Mouse (Mus musculus): ENCODE results near the gene Apbb1ip. TPM values are rescaled to one million over a fixed set of nuclear protein-coding genes. Genes with fewer than 3 reads are reported as not detected.

Apbb1ip gene
- polyA plus RNA-seq, 1 experiment from 2014 or later, result 1.5 TPM

DNA sequence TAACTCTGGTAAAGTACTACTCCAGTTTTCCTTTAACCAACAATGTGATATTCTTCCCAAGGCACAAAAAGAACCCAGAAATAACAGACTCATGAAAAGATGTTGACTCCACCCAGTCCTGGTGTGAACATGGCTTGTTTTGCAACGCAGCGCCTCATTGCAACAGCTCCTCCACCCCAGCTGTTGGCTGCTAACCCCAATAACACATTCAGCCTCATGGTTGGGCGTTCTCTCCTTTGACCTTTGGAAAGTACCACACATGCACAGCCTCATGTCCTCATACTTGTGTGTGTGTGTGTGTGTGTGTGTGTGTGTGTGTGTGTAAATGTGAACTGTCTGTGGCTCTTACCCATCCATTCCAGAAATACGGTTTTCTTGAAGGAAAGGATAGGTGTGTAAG lies 37.0 kb downstream of the Apbb1ip start:
- DNase-seq (ENCODE audit: low spot score) (no peak), ATAC-seq (replicated peaks; ENCODE audit: insufficient number of reproducible peaks, low FRiP score, low TSS enrichment, low read depth) (no peak)
- H3K27me3 ChIP-seq (ENCODE audit: control insufficient read depth, insufficient read depth, low read length), result no peaks in the 10 kb centered on the region
- H3K9me3 ChIP-seq (replicated peaks; ENCODE audit: control insufficient read depth, low read length), result no peaks in the 10 kb centered on the region
- H3K9ac ChIP-seq (replicated peaks; ENCODE audit: low read length), result no peak overlapping the region
- H3K4me1 ChIP-seq (ENCODE audit: control insufficient read depth, insufficient read depth, low read length), result no peaks in the 10 kb centered on the region
- H3K4me2 ChIP-seq (ENCODE audit: low read depth, low read length), result no peak overlapping the region
- 87% methylated on average over 4 of the region's 4 CpGs for WGBS
- H3K36me3 ChIP-seq (replicated peaks; ENCODE audit: control insufficient read depth, insufficient read depth, low read depth, low read length), result no peaks in the 10 kb centered on the region
- H3K4me3 ChIP-seq (ENCODE audit: low read depth, low read length), result no peak overlapping the region
- no peak overlapping the region for H3K27ac ChIP-seq (replicated peaks; ENCODE audit: low read depth, low read length)

DNA sequence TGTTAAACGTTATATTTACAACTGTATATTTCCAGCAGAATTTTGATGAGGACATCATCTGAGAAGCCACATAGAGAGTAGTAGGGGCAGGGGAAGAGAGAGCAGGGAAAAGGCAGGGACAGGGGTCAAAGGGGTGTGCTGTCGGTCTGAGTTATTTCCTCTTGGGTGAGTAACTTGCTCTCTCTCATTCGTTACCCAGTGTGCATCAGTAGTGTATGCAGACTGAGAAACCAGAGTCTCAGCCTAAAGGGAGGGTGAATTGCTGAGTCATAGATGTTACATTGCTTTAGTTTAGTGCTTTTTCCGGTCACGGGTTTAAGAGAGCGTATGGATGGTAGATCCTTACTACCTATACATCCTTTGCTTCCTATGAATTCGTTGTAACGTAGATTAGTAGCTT lies 37.6 kb downstream of the Apbb1ip start:
- Histone ChIP-seq H3K4me3 (ENCODE audit: low read depth, low read length) (no peak overlapping the region), H3K9ac (replicated peaks; ENCODE audit: low read length) (no peak overlapping the region), H3K36me3 (replicated peaks; ENCODE audit: control insufficient read depth, insufficient read depth, low read depth, low read length) (no peaks in the 10 kb centered on the region), H3K27ac (replicated peaks; ENCODE audit: low read depth, low read length) (no peak overlapping the region), H3K4me1 (ENCODE audit: control insufficient read depth, insufficient read depth, low read length) (no peaks in the 10 kb centered on the region), H3K9me3 (replicated peaks; ENCODE audit: control insufficient read depth, low read length) (no peaks in the 10 kb centered on the region), H3K4me2 (ENCODE audit: low read depth, low read length) (no peak overlapping the region), H3K27me3 (ENCODE audit: control insufficient read depth, insufficient read depth, low read length) (no peaks in the 10 kb centered on the region)
- WGBS, result 85% methylated on average over 8 of the region's 8 CpGs
- DNase-seq (ENCODE audit: low spot score) (no peak), ATAC-seq (replicated peaks; ENCODE audit: insufficient number of reproducible peaks, low FRiP score, low TSS enrichment, low read depth) (no peak)

DNA sequence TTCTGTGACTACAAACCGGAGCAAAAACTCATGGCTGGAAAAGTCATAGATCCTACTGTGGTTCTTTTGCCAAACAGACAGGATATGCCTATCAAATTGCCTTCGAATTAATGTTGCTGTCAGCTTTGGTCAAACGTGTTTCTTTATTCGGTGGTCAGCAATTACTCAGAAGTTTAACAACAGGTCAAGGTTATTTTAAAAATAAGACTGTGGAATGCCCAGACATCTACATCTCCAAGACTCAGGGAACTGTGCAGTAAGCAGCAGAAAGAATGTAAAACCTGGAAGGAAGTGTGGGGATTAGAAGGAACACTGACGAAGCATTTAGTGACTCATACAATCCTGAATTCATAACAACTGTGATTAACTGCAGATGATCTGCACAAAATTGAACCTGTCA lies 40.0 kb downstream of the Apbb1ip start:
- Histone ChIP-seq H3K4me3 (ENCODE audit: low read depth, low read length) (no peak overlapping the region), H3K4me2 (ENCODE audit: low read depth, low read length) (no peak overlapping the region), H3K9ac (replicated peaks; ENCODE audit: low read length) (no peak overlapping the region), H3K27me3 (ENCODE audit: control insufficient read depth, insufficient read depth, low read length) (no peaks in the 10 kb centered on the region), H3K9me3 (replicated peaks; ENCODE audit: control insufficient read depth, low read length) (no peaks in the 10 kb centered on the region), H3K27ac (replicated peaks; ENCODE audit: low read depth, low read length) (no peak overlapping the region), H3K4me1 (ENCODE audit: control insufficient read depth, insufficient read depth, low read length) (no peaks in the 10 kb centered on the region), H3K36me3 (replicated peaks; ENCODE audit: control insufficient read depth, insufficient read depth, low read depth, low read length) (no peaks in the 10 kb centered on the region)
- ATAC-seq (replicated peaks; ENCODE audit: insufficient number of reproducible peaks, low FRiP score, low TSS enrichment, low read depth), result no peak
- WGBS, result 66% methylated on average over 5 of the region's 5 CpGs
- DNase-seq (ENCODE audit: low spot score), result no peak

DNA sequence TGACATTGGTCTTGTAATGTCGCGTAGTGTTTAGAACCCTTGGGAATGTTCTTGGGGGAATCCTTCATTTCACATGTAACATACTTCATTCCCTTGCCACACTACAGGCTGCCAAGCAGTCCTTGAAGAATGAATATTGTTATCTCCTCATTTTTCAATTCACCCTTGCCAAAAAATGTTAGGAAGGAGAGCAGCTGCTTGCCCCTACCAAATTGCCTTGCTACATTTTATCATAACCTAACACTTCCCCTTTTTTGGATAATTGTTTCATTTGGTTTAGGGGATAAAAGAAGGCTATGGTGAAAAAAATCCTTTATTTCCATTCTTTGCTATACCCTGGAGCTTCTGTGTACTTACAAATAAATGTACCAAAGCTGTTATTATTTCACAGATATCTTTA lies 41.8 kb downstream of the Apbb1ip start:
- WGBS, result 97% methylated on average over 2 of the region's 2 CpGs
- H3K4me3 ChIP-seq (ENCODE audit: low read depth, low read length), result no peak overlapping the region
- no peak overlapping the region for H3K27ac ChIP-seq (replicated peaks; ENCODE audit: low read depth, low read length)
- no peaks in the 10 kb centered on the region for H3K4me1 ChIP-seq (ENCODE audit: control insufficient read depth, insufficient read depth, low read length)
- H3K4me2 ChIP-seq (ENCODE audit: low read depth, low read length), result no peak overlapping the region
- H3K36me3 ChIP-seq (replicated peaks; ENCODE audit: control insufficient read depth, insufficient read depth, low read depth, low read length), result no peaks in the 10 kb centered on the region
- H3K9me3 ChIP-seq (replicated peaks; ENCODE audit: control insufficient read depth, low read length), result no peaks in the 10 kb centered on the region
- ATAC-seq (replicated peaks; ENCODE audit: insufficient number of reproducible peaks, low FRiP score, low TSS enrichment, low read depth) (no peak), DNase-seq (ENCODE audit: low spot score) (no peak)
- no peaks in the 10 kb centered on the region for H3K27me3 ChIP-seq (ENCODE audit: control insufficient read depth, insufficient read depth, low read length)
- no peak overlapping the region for H3K9ac ChIP-seq (replicated peaks; ENCODE audit: low read length)

DNA sequence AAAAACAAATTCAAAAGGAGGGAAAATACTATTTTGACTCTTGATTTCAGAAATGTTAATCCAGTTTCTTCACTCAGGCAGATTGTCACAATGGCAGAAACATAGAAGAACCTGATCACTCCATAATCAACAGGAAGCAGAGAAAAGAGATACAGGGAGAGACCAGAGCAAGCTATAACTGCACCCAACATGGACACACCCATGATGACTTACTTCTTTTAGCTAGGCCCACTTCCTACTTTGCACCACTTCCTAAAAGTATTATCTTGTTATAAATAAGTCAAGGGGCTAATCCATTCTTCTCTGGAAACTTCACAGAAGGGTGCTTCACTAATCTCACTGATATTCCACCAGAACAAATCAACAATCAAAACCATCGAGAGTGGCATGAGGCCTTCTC lies 42.3 kb downstream of the Apbb1ip start:
- H3K27ac ChIP-seq (replicated peaks; ENCODE audit: low read depth, low read length), result no peak overlapping the region

DNA sequence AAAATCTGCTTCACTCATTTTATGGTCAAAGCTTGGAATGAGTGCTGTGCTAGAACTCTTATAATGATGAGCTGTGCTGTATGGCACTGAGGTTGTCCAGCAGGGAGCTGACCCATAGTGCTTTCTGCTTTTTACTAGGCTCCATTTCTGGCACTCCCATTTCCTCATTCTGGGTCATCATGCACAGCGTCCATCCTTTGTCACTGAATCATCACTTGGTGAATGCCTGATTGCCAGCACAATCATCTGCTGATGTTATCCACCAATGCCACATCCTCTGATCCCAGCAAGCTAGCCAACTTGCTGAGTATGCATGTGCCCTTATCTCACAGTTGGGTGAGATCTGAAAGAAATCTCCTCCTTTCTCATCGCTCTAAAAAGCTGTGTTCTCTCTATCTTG lies 48.4 kb downstream of the Apbb1ip start:
- no peak overlapping the region for H3K4me2 ChIP-seq (ENCODE audit: low read depth, low read length)
- WGBS, result 70% methylated on average over 2 of the region's 2 CpGs
- H3K9ac ChIP-seq (replicated peaks; ENCODE audit: low read length), result no peak overlapping the region
- H3K27ac ChIP-seq (replicated peaks; ENCODE audit: low read depth, low read length), result no peak overlapping the region
- H3K27me3 ChIP-seq (ENCODE audit: control insufficient read depth, insufficient read depth, low read length), result no peaks in the 10 kb centered on the region
- no peaks in the 10 kb centered on the region for H3K36me3 ChIP-seq (replicated peaks; ENCODE audit: control insufficient read depth, insufficient read depth, low read depth, low read length)
- DNase-seq (ENCODE audit: low spot score) (no peak), ATAC-seq (replicated peaks; ENCODE audit: insufficient number of reproducible peaks, low FRiP score, low TSS enrichment, low read depth) (no peak)
- no peak overlapping the region for H3K4me3 ChIP-seq (ENCODE audit: low read depth, low read length)
- H3K4me1 ChIP-seq (ENCODE audit: control insufficient read depth, insufficient read depth, low read length), result no peaks in the 10 kb centered on the region
- no peaks in the 10 kb centered on the region for H3K9me3 ChIP-seq (replicated peaks; ENCODE audit: control insufficient read depth, low read length)

More for the DNA sequence above, 42.3 kb downstream of the Apbb1ip start:
- H3K9ac ChIP-seq (replicated peaks; ENCODE audit: low read length), result no peak overlapping the region
- DNase-seq (ENCODE audit: low spot score), result no peak
- 64% methylated on average over 1 of the region's 1 CpGs for WGBS
- H3K4me2 ChIP-seq (ENCODE audit: low read depth, low read length), result no peak overlapping the region
- H3K36me3 ChIP-seq (replicated peaks; ENCODE audit: control insufficient read depth, insufficient read depth, low read depth, low read length), result no peaks in the 10 kb centered on the region
- H3K4me3 ChIP-seq (ENCODE audit: low read depth, low read length), result no peak overlapping the region
- ATAC-seq (replicated peaks; ENCODE audit: insufficient number of reproducible peaks, low FRiP score, low TSS enrichment, low read depth), result no peak
- no peaks in the 10 kb centered on the region for H3K4me1 ChIP-seq (ENCODE audit: control insufficient read depth, insufficient read depth, low read length)
- no peaks in the 10 kb centered on the region for H3K27me3 ChIP-seq (ENCODE audit: control insufficient read depth, insufficient read depth, low read length)
- no peaks in the 10 kb centered on the region for H3K9me3 ChIP-seq (replicated peaks; ENCODE audit: control insufficient read depth, low read length)

DNA sequence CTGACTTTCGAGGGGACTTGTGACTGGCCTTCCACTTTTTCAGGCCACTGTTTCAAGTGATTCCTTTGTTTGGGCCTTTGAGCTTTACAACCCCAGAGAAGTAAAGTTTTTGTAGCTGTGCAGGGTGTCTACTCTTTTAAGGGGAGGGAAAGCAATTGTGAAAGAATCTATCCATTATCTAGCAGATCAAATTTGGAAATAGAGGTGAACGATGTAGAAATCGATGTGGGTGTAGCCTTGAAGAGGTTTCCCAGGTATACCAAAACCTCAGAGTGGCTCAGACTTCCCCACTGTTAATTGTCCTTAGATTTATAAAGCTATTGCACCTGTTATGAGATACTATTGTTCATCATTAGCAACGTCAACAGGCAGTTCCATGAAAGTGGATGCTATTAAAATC lies 71.6 kb downstream of the Apbb1ip start:
- DNase-seq (ENCODE audit: low spot score), result no peak
- no peaks in the 10 kb centered on the region for H3K36me3 ChIP-seq (replicated peaks; ENCODE audit: control insufficient read depth, insufficient read depth, low read depth, low read length)
- H3K27me3 ChIP-seq (ENCODE audit: control insufficient read depth, insufficient read depth, low read length), result no peaks in the 10 kb centered on the region
- ATAC-seq (replicated peaks; ENCODE audit: insufficient number of reproducible peaks, low FRiP score, low TSS enrichment, low read depth), result no peak
- WGBS, result 87% methylated on average over 4 of the region's 4 CpGs
- no peaks in the 10 kb centered on the region for H3K9me3 ChIP-seq (replicated peaks; ENCODE audit: control insufficient read depth, low read length)
- H3K9ac ChIP-seq (replicated peaks; ENCODE audit: low read length), result no peak overlapping the region
- no peak overlapping the region for H3K4me3 ChIP-seq (ENCODE audit: low read depth, low read length)
- no peaks in the 10 kb centered on the region for H3K4me1 ChIP-seq (ENCODE audit: control insufficient read depth, insufficient read depth, low read length)
- H3K27ac ChIP-seq (replicated peaks; ENCODE audit: low read depth, low read length), result no peak overlapping the region
- no peak overlapping the region for H3K4me2 ChIP-seq (ENCODE audit: low read depth, low read length)

DNA sequence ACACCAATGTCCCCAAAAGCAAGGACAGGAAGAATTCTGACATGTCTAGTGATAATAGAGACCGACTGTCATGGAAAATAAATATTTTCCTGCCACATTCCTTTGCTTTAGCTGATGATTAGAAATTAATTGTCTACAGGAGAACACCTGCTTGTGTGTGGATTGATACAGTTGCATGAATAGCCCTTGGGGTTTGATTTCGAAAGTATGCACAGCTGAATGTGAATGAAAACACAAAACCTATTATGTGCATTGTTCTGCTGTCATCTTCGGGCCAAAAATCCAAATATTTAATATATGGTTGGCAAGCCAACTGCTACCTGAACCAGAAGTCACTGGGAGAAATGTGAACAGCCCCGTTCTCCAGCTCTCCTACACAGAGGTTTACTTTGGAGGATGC lies 78.0 kb downstream of the Apbb1ip start:
- Histone ChIP-seq H3K4me3 (ENCODE audit: low read depth, low read length) (no peak overlapping the region), H3K27ac (replicated peaks; ENCODE audit: low read depth, low read length) (no peak overlapping the region), H3K4me1 (ENCODE audit: control insufficient read depth, insufficient read depth, low read length) (no peaks in the 10 kb centered on the region), H3K36me3 (replicated peaks; ENCODE audit: control insufficient read depth, insufficient read depth, low read depth, low read length) (no peaks in the 10 kb centered on the region), H3K9ac (replicated peaks; ENCODE audit: low read length) (no peak overlapping the region), H3K9me3 (replicated peaks; ENCODE audit: control insufficient read depth, low read length) (no peaks in the 10 kb centered on the region), H3K27me3 (ENCODE audit: control insufficient read depth, insufficient read depth, low read length) (no peaks in the 10 kb centered on the region), H3K4me2 (ENCODE audit: low read depth, low read length) (no peak overlapping the region)
- 80% methylated on average over 4 of the region's 4 CpGs for WGBS
- DNase-seq (ENCODE audit: low spot score) (no peak), ATAC-seq (replicated peaks; ENCODE audit: insufficient number of reproducible peaks, low FRiP score, low TSS enrichment, low read depth) (no peak)

Data from embryonic facial prominence, embryonic 11.5 days (tissue).